Mouse (Mus musculus) liver, adult 2 months (tissue): ENCODE data around the gene Sars2.

Experiments
- CTCF ChIP-seq: fragments of 200-500 bp; IDR thresholded peaks from 2 replicates; pipeline ENCODE4 v1.5.1; 2011; ENCODE audit warnings: low read depth, low read length, control low read depth
- POLR2A ChIP-seq: fragments of 200-500 bp; IDR thresholded peaks from 2 replicates; pipeline ENCODE4 v1.6.1; 2011; ENCODE audit warnings: low read length, control low read depth; ENCODE audit not compliant: insufficient read depth; ENCODE audit errors: extremely low read depth

- no peak for TF ChIP-seq POLR2A
- TF ChIP-seq CTCF = peak; percentile 37; the same call in 1 of the 2 replicates
Observed at GRCm38 (mm10) chr7:28793834-28794233, 52.0 kb downstream of the Sars2 start.
